ENCODE assay signal across 39 mouse cellular contexts in the genomic region with DNA sequence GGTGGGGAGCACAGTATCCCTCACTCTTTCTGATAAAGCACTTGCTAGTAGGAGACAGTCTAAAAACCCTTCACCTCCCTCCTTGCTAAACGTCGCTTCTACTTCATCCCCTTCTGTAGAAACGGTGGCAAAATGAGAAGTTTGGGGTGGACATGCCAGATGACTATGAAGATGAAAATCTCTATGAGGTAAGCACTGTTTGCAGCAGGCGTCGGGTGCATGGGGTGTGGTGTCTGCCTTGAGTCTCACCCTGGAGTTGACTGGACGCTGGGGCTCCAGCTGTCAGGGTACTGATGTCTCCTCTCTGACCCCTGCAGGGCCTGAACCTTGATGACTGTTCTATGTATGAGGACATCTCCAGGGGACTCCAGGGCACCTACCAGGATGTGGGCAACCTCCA. TPM values are rescaled to one million over a fixed set of nuclear protein-coding genes. Genes with fewer than 3 reads are reported as not detected.
DNase-seq lines count a peak whose midpoint lies in the region; ATAC-seq and TF ChIP-seq lines count a peak whose summit lies in the region.
"Had no signal": no experiment of that assay in that cellular context is flagged by ENCODE, and none has a peak within 500 bp of the region (broad histone marks: within the 10 kb centered on the region; RNA-seq: fewer than 3 reads in every experiment).

No protein-coding gene starts in this region.

- no peak overlapping the region for H3K9ac ChIP-seq in liver, embryonic 13.5 days
- H3K9ac ChIP-seq in hindbrain, postnatal 0 days (replicated peaks; ENCODE audit: low read length) = no peak overlapping the region
- H3K9ac ChIP-seq: hindbrain, embryonic 15.5 days; limb, embryonic 15.5 days; lung, embryonic 14.5 days; neural tube, embryonic 12.5 days had no signal

- H3K27ac ChIP-seq in liver, embryonic 13.5 days = peak overlapping the region; percentile 13; the same call in 1 of the 2 replicates
- H3K27ac ChIP-seq in bone marrow, adult 2 months (ENCODE audit: control insufficient read depth, insufficient read depth, low read depth, low read length, poor library complexity) = peak overlapping the region; percentile 76
- no peak overlapping the region for H3K27ac ChIP-seq in hindbrain, postnatal 0 days
- H3K27ac ChIP-seq: hindbrain, embryonic 15.5 days; midbrain, embryonic 10.5 days; neural tube, embryonic 12.5 days had no signal

- H3K4me3 ChIP-seq in liver, embryonic 13.5 days (replicated peaks) = no peak overlapping the region
- H3K4me3 ChIP-seq in bone marrow, adult 2 months (replicated peaks; ENCODE audit: control insufficient read depth, low read depth, low read length) = peak overlapping the region; percentile 26
- H3K4me3 ChIP-seq in hindbrain, postnatal 0 days (ENCODE audit: low read length) = no peak overlapping the region
- H3K4me3 ChIP-seq: erythroblast, embryonic 14.5 days; gastrocnemius, adult 2 months; hindbrain, embryonic 10.5 days; hindbrain, embryonic 15.5 days; limb, embryonic 15.5 days; midbrain, embryonic 10.5 days; myocyte; neural tube, embryonic 12.5 days had no signal

- no peaks in the 10 kb centered on the region for H3K27me3 ChIP-seq in liver, embryonic 13.5 days
- H3K27me3 ChIP-seq in hindbrain, postnatal 0 days (ENCODE audit: insufficient read depth, low read length) = no peaks in the 10 kb centered on the region
- H3K27me3 ChIP-seq: hindbrain, embryonic 15.5 days; limb, embryonic 15.5 days; neural tube, embryonic 12.5 days had no signal

- no peak overlapping the region for H3K4me2 ChIP-seq in liver, embryonic 13.5 days
- no peak overlapping the region for H3K4me2 ChIP-seq in hindbrain, postnatal 0 days (ENCODE audit: low read depth, low read length)
- H3K4me2 ChIP-seq: hindbrain, embryonic 15.5 days; limb, embryonic 15.5 days; neural tube, embryonic 12.5 days had no signal

- TF ChIP-seq POLR2A in bone marrow, adult 2 months (IDR thresholded peaks at IDR 0.05; ENCODE audit: borderline replicate concordance, control insufficient read depth, low read depth, low read length) = no peak

- 33% methylated on average over 6 of the region's 6 CpGs for WGBS in liver, embryonic 13.5 days (ENCODE audit: insufficient replicate concordance)
- WGBS in bone marrow, adult 2 months = 31% methylated on average over 6 of the region's 6 CpGs
- WGBS in hindbrain, postnatal 0 days = 73% methylated on average over 6 of the region's 6 CpGs

- no peaks in the 10 kb centered on the region for H3K9me3 ChIP-seq in liver, embryonic 13.5 days (replicated peaks)
- H3K9me3 ChIP-seq in hindbrain, postnatal 0 days (ENCODE audit: low read length) = no peaks in the 10 kb centered on the region
- H3K9me3 ChIP-seq: hindbrain, embryonic 10.5 days; hindbrain, embryonic 15.5 days; limb, embryonic 10.5 days; limb, embryonic 15.5 days; midbrain, embryonic 10.5 days; neural tube, embryonic 12.5 days had no signal

- peaks cover 55% of the 10 kb centered on the region for H3K4me1 ChIP-seq in liver, embryonic 13.5 days (replicated peaks)
- H3K4me1 ChIP-seq in bone marrow, adult 2 months (ENCODE audit: control insufficient read depth, insufficient read depth, low read length) = peaks cover 1% of the 10 kb centered on the region; the same call in 1 of the 2 replicates
- H3K4me1 ChIP-seq in hindbrain, postnatal 0 days (ENCODE audit: insufficient read depth, low read length) = peaks cover 3% of the 10 kb centered on the region; the same call in 1 of the 2 replicates

- no peak for ATAC-seq in liver, embryonic 13.5 days (ENCODE audit: low read depth)
- ATAC-seq in monocyte, adult 5-6 weeks (replicated peaks; ENCODE audit: insufficient number of reproducible peaks, low FRiP score, low TSS enrichment, poor library complexity, severe bottlenecking) = peak; percentile 18
- no peak for ATAC-seq in hindbrain, postnatal 0 days
- no peak for ATAC-seq in granulocyte monocyte progenitor cell, adult 5-6 weeks (replicated peaks; ENCODE audit: poor library complexity, severe bottlenecking)
- ATAC-seq: forebrain, embryonic 16.5 days; intestine, postnatal 0 days; midbrain, embryonic 16.5 days had no signal

- no peak for TF ChIP-seq CTCF in bone marrow, adult 2 months (IDR thresholded peaks at IDR 0.05; ENCODE audit: control insufficient read depth, insufficient read depth, low read length)
- no peak for TF ChIP-seq CTCF in hindbrain, postnatal 0 days (IDR thresholded peaks at IDR 0.05; ENCODE audit: low read depth)

- H3K36me3 ChIP-seq in liver, embryonic 13.5 days = peaks cover 2% of the 10 kb centered on the region; the same call in 1 of the 2 replicates
- H3K36me3 ChIP-seq in hindbrain, postnatal 0 days (ENCODE audit: insufficient read depth, low read length) = no peaks in the 10 kb centered on the region
- H3K36me3 ChIP-seq: hindbrain, embryonic 10.5 days; hindbrain, embryonic 15.5 days; limb, embryonic 10.5 days; limb, embryonic 15.5 days; midbrain, embryonic 10.5 days; neural tube, embryonic 12.5 days had no signal

- DNase-seq in liver, embryonic 13.5 days = no peak
- DNase-seq in liver = no peak
- peak; percentile 33 to 39 for DNase-seq in B cell, adult 2 months
- DNase-seq in hindbrain, postnatal 0 days (ENCODE audit: low spot score) = no peak
- DNase-seq: adrenal gland, postnatal 25 days; cerebellum, adult 2 months; gastrocnemius, adult 2 months; gastrocnemius, postnatal 36 days; heart, postnatal 14 days; kidney, adult 9 months; kidney, postnatal 10 days; layer of hippocampus, adult 9-11 months; lung, embryonic 14.5 days; lung, postnatal 14 days; right cerebral cortex, adult 18-20 months; right cerebral cortex, postnatal 4 days had no signal

RNA-seq across cellular contexts. Expression of a gene that starts 1.6 kb away (rescaled TPM):
- polyA plus RNA-seq in liver, embryonic 13.5 days (2015; fragmentation: Nextera tagmentation; extraction: Ambion mirVana) = 44.3 and 48.2 TPM in 2 replicates
- polyA plus RNA-seq in bone marrow, adult 2 months (2011; ENCODE audit: insufficient read depth, insufficient read length, low replicate concordance, missing spikeins) = 178 and 354 TPM in 2 replicates
- 214 to 370 TPM (median 269 TPM) in 3 replicates for total RNA-seq in monocyte, adult 5-6 weeks (2017)
- total RNA-seq in hindbrain, postnatal 0 days (2014; rRNA removed) = 16.9 and 33.6 TPM in 2 replicates
- polyA plus RNA-seq in hindbrain, postnatal 0 days (2015; fragmentation: Nextera tagmentation; extraction: Ambion mirVana) = 33.9 and 39.0 TPM in 2 replicates
- 81.5 and 141 TPM in 2 replicates for total RNA-seq in granulocyte monocyte progenitor cell, adult 5-6 weeks (2014; fragmentation: Nextera tagmentation)
- 36.5 and 50.2 TPM in 2 replicates for total RNA-seq in granulocyte monocyte progenitor cell, adult 5-6 weeks (2017)

RNA-seq across cellular contexts. Expression of a gene that starts 3.9 kb away (rescaled TPM):
- polyA plus RNA-seq in liver, embryonic 13.5 days (2015; fragmentation: Nextera tagmentation; extraction: Ambion mirVana) = 0.51 and 0.61 TPM in 2 replicates
- polyA plus RNA-seq in bone marrow, adult 2 months (2011; ENCODE audit: insufficient read depth, insufficient read length, low replicate concordance, missing spikeins) = 82.1 and 126 TPM in 2 replicates
- 26.8 to 46.7 TPM (median 35.0 TPM) in 3 replicates for total RNA-seq in monocyte, adult 5-6 weeks (2017)
- total RNA-seq in hindbrain, postnatal 0 days (2014; rRNA removed) = 0.10 and 0.11 TPM in 2 replicates
- 0.63 and 0.93 TPM in 2 replicates for polyA plus RNA-seq in hindbrain, postnatal 0 days (2015; fragmentation: Nextera tagmentation; extraction: Ambion mirVana)
- total RNA-seq in granulocyte monocyte progenitor cell, adult 5-6 weeks (2014; fragmentation: Nextera tagmentation) = not detected in 2 replicates
- not detected in 2 replicates for total RNA-seq in granulocyte monocyte progenitor cell, adult 5-6 weeks (2017)
- total RNA-seq: gastrocnemius, adult 2 months had no signal
- polyA plus RNA-seq: heart, embryonic 14.5 days had no signal

RNA-seq across cellular contexts. Expression of a gene that starts 16.9 kb away (rescaled TPM):
- 1,483 and 1,612 TPM in 2 replicates for polyA plus RNA-seq in liver, embryonic 13.5 days (2015; fragmentation: Nextera tagmentation; extraction: Ambion mirVana)
- polyA plus RNA-seq in bone marrow, adult 2 months (2011; ENCODE audit: insufficient read depth, insufficient read length, low replicate concordance, missing spikeins) = 866 and 1,228 TPM in 2 replicates
- total RNA-seq in monocyte, adult 5-6 weeks (2017) = 599 to 964 TPM (median 888 TPM) in 3 replicates
- 483 and 611 TPM in 2 replicates for total RNA-seq in hindbrain, postnatal 0 days (2014; rRNA removed)
- 1,228 and 1,333 TPM in 2 replicates for polyA plus RNA-seq in hindbrain, postnatal 0 days (2015; fragmentation: Nextera tagmentation; extraction: Ambion mirVana)
- total RNA-seq in granulocyte monocyte progenitor cell, adult 5-6 weeks (2014; fragmentation: Nextera tagmentation) = 4,360 and 4,453 TPM in 2 replicates
- 1,417 and 1,663 TPM in 2 replicates for total RNA-seq in granulocyte monocyte progenitor cell, adult 5-6 weeks (2017)

RNA-seq across cellular contexts. Expression of a gene that starts 31.3 kb away (rescaled TPM):
- polyA plus RNA-seq in liver, embryonic 13.5 days (2015; fragmentation: Nextera tagmentation; extraction: Ambion mirVana) = not detected in 2 replicates
- not detected in 2 replicates for polyA plus RNA-seq in bone marrow, adult 2 months (2011; ENCODE audit: insufficient read depth, insufficient read length, low replicate concordance, missing spikeins)
- total RNA-seq in monocyte, adult 5-6 weeks (2017) = not detected in 3 replicates
- total RNA-seq in hindbrain, postnatal 0 days (2014; rRNA removed) = 1.7 TPM in 1 of 2 replicates, not detected in the other
- polyA plus RNA-seq in hindbrain, postnatal 0 days (2015; fragmentation: Nextera tagmentation; extraction: Ambion mirVana) = 0.10 and 0.18 TPM in 2 replicates
- not detected in 2 replicates for total RNA-seq in granulocyte monocyte progenitor cell, adult 5-6 weeks (2014; fragmentation: Nextera tagmentation)
- total RNA-seq in granulocyte monocyte progenitor cell, adult 5-6 weeks (2017) = not detected in 2 replicates
- total RNA-seq: adrenal gland, adult 18-20 months; adrenal gland, postnatal 25 days; gastrocnemius, adult 2 months; gastrocnemius, postnatal 36 days; heart, postnatal 14 days; left cerebral cortex, postnatal 10 days; megakaryocyte progenitor cell, adult 5-6 weeks had no signal
- polyA plus RNA-seq: cerebellum, adult 2 months; cortical plate, adult 2 months; embryonic facial prominence, embryonic 14.5 days; erythroblast, embryonic 14.5 days; forebrain, embryonic 11.5 days; forebrain, embryonic 16.5 days; heart, embryonic 14.5 days; hindbrain, embryonic 10.5 days; intestine, postnatal 0 days; large intestine, adult 2 months; limb, embryonic 10.5 days; limb, embryonic 15.5 days; lung, embryonic 14.5 days; midbrain, embryonic 10.5 days; myocyte; neural tube, embryonic 12.5 days; stomach, embryonic 16.5 days had no signal

RNA-seq across cellular contexts. Expression of a gene that starts 31.4 kb away (rescaled TPM):
- not detected in 2 replicates for polyA plus RNA-seq in liver, embryonic 13.5 days (2015; fragmentation: Nextera tagmentation; extraction: Ambion mirVana)
- not detected in 2 replicates for polyA plus RNA-seq in bone marrow, adult 2 months (2011; ENCODE audit: insufficient read depth, insufficient read length, low replicate concordance, missing spikeins)
- total RNA-seq in monocyte, adult 5-6 weeks (2017) = not detected in 3 replicates
- not detected in 2 replicates for total RNA-seq in hindbrain, postnatal 0 days (2014; rRNA removed)
- polyA plus RNA-seq in hindbrain, postnatal 0 days (2015; fragmentation: Nextera tagmentation; extraction: Ambion mirVana) = not detected in 2 replicates
- not detected in 2 replicates for total RNA-seq in granulocyte monocyte progenitor cell, adult 5-6 weeks (2014; fragmentation: Nextera tagmentation)
- not detected in 2 replicates for total RNA-seq in granulocyte monocyte progenitor cell, adult 5-6 weeks (2017)
- total RNA-seq: adrenal gland, adult 18-20 months; adrenal gland, postnatal 25 days; gastrocnemius, adult 2 months; gastrocnemius, postnatal 36 days; heart, postnatal 14 days; left cerebral cortex, postnatal 10 days; megakaryocyte progenitor cell, adult 5-6 weeks had no signal
- polyA plus RNA-seq: cerebellum, adult 2 months; cortical plate, adult 2 months; embryonic facial prominence, embryonic 14.5 days; erythroblast, embryonic 14.5 days; forebrain, embryonic 11.5 days; forebrain, embryonic 16.5 days; heart, embryonic 14.5 days; hindbrain, embryonic 10.5 days; hindbrain, embryonic 15.5 days; intestine, postnatal 0 days; large intestine, adult 2 months; limb, embryonic 10.5 days; limb, embryonic 15.5 days; lung, embryonic 14.5 days; midbrain, embryonic 10.5 days; myocyte; neural tube, embryonic 12.5 days; stomach, embryonic 16.5 days had no signal

Comparison
In these comparisons a context has a peak if more than half of its experiments do, and no peak if none do; other contexts are left out.
1. DNase-seq: peak in B cell, adult 2 months (2 of 2); none in liver, embryonic 13.5 days (single experiment), liver (single experiment) and hindbrain, postnatal 0 days (single experiment).
2. RNA of a gene that starts 3.9 kb away (total RNA-seq): 26.8 to 46.7 TPM in monocyte, adult 5-6 weeks; 0.10 to 0.11 TPM in hindbrain, postnatal 0 days and not detected in granulocyte monocyte progenitor cell, adult 5-6 weeks; every median in the first group is over 10 times any median in the second.